Mouse (Mus musculus): Measurements from ENCODE around the gene Mrgprd. TPM values are rescaled to one million over a fixed set of nuclear protein-coding genes. Genes with fewer than 3 reads are reported as not detected.

Mrgprd gene
- polyA plus RNA-seq (2012; rRNA removed), result not detected in 2 replicates

DNA sequence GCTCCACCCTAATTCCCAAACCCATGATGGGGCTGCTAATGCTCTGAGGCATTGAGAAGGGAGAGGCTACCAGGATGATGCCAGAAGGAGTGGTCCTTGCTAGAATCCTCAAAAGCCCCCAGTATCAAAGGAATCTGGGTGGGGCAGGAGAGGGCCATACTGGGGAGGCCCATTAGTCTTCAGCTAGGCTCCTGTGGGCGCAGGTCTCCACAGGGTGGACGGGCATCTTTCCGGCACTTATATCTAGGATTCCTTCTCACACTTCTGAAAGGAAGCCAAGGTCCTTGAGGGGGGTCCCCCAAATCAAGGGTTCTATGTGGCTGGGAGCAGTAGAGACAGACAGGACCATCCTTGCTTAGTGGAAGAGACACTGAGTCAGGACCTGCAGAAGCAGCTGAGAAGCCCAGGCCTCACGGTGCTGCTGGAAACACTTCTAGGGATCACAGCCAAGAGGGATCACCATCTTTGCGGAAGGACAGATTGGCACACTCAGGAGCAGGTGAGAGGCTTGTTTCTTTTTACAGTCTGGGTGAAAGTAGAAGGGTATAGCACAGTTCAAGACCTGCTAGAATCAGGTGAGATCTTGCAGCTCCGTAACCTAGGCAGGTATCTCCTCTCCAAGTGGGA lies at the start of gene Mrgprd:
TSS of gene Mrgprd (plus strand) at position 51 of the 627 bp plus-strand sequence.
- DNase-seq, result peak in 1 of 2 experiments; percentile 61
- 63% methylated on average over 6 of the region's 6 CpGs for WGBS
- Histone ChIP-seq H3K4me3 (replicated peaks; ENCODE audit: insufficient read depth, low read depth, low read length) (no peak within 1 kb of the TSS), H3K27ac (ENCODE audit: insufficient read depth, low read length) (peak within 1 kb of the TSS; percentile 41), H3K4me1 (ENCODE audit: control insufficient read depth, insufficient read depth, low read length) (peaks cover 31% of the 10 kb centered on the region), H3K27me3 (ENCODE audit: control insufficient read depth, insufficient read depth, low read length) (no peaks in the 10 kb centered on the region)
- TF ChIP-seq CTCF (IDR thresholded peaks at IDR 0.05; ENCODE audit: borderline replicate concordance, insufficient read depth, low read depth, low read length) (no peak), POLR2A (IDR thresholded peaks at IDR 0.05; ENCODE audit: borderline replicate concordance, insufficient read depth, low read length) (no peak)

DNA sequence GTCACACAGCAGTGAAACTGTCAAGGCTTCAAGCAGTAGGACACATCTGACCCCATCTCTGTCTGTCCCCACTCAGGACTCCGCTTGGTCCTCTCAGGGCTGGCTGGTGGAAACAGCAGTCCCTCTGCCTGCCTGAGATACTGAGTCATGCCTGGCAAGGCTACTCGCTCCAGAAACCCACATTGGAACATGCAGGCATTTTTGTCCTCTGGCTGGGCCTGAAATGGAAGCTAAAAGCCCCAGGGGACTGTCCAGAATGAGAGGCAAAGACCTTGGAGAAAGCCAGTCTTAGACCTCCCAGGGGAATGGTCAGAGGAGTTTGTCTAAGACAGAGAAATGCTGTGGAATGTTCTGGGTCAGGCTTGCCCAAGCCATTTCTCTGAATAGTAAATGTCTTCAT lies 48.6 kb upstream of the Mrgprd start:
- H3K27me3 ChIP-seq (ENCODE audit: control insufficient read depth, insufficient read depth, low read length), result no peaks in the 10 kb centered on the region
- no peak for TF ChIP-seq CTCF (IDR thresholded peaks at IDR 0.05; ENCODE audit: borderline replicate concordance, insufficient read depth, low read depth, low read length)
- TF ChIP-seq POLR2A (IDR thresholded peaks at IDR 0.05; ENCODE audit: borderline replicate concordance, insufficient read depth, low read length), result no peak
- peaks cover 21% of the 10 kb centered on the region for H3K4me1 ChIP-seq (ENCODE audit: control insufficient read depth, insufficient read depth, low read length)
- H3K27ac ChIP-seq (ENCODE audit: insufficient read depth, low read length), result peak overlapping the region; percentile 39; the same call in 1 of the 2 replicates
- peak in 1 of 2 experiments; percentile 50 for DNase-seq
- 43% methylated on average over 2 of the region's 2 CpGs for WGBS
- H3K4me3 ChIP-seq (replicated peaks; ENCODE audit: insufficient read depth, low read depth, low read length), result no peak overlapping the region

DNA sequence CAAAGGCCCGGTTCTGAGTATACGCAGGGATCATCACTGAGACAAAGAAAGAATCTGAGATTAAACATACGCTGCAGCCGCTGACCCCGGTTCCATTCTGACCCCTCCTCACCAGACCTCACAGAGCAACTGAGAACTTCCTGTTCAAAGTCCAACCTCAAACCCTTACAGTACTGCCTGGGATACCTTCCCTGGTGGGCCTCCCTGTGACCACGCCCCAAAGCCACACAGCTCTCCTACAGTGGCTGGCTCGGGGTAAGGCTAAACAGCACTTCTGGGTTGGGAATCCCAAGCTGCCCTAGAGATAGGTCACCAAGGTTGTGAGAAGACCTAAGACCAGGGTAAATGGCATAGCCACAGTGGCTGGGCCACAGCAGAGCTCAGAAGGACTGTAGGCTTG lies 45.7 kb upstream of the Mrgprd start:
- TF ChIP-seq CTCF (IDR thresholded peaks at IDR 0.05; ENCODE audit: borderline replicate concordance, insufficient read depth, low read depth, low read length) (no peak), POLR2A (IDR thresholded peaks at IDR 0.05; ENCODE audit: borderline replicate concordance, insufficient read depth, low read length) (no peak)

DNA sequence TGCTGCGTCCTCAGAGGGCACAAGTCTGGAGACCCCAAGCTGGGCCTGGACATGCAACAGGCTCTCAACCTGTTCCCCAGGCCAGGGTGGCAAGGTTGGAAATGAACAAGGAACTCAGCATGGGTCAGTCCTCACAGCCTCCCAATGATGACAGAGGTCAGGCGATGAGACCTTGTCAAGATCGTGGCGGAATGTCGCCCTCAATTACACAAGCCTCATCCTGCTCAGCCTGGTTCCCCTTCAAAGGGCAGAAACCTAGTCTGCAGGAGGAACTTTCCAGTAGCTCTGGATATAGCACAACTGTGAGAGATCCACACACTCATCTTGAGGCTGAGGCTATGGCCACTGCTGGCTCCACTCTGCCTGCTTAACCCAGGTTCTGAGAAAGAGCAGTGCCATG lies 43.7 kb upstream of the Mrgprd start:
- H3K4me1 ChIP-seq (ENCODE audit: control insufficient read depth, insufficient read depth, low read length), result peaks cover 30% of the 10 kb centered on the region
- H3K27me3 ChIP-seq (ENCODE audit: control insufficient read depth, insufficient read depth, low read length), result no peaks in the 10 kb centered on the region
- H3K4me3 ChIP-seq (replicated peaks; ENCODE audit: insufficient read depth, low read depth, low read length), result no peak overlapping the region
- TF ChIP-seq POLR2A (IDR thresholded peaks at IDR 0.05; ENCODE audit: borderline replicate concordance, insufficient read depth, low read length), result no peak
- no peak for TF ChIP-seq CTCF (IDR thresholded peaks at IDR 0.05; ENCODE audit: borderline replicate concordance, insufficient read depth, low read depth, low read length)
- no peak for DNase-seq
- H3K27ac ChIP-seq (ENCODE audit: insufficient read depth, low read length), result no peak overlapping the region
- WGBS, result 90% methylated on average over 5 of the region's 5 CpGs

More for the DNA sequence above, 45.7 kb upstream of the Mrgprd start:
- 93% methylated on average over 7 of the region's 7 CpGs for WGBS
- no peaks in the 10 kb centered on the region for H3K27me3 ChIP-seq (ENCODE audit: control insufficient read depth, insufficient read depth, low read length)
- DNase-seq, result no peak
- peaks cover 33% of the 10 kb centered on the region for H3K4me1 ChIP-seq (ENCODE audit: control insufficient read depth, insufficient read depth, low read length)
- H3K27ac ChIP-seq (ENCODE audit: insufficient read depth, low read length), result no peak overlapping the region
- no peak overlapping the region for H3K4me3 ChIP-seq (replicated peaks; ENCODE audit: insufficient read depth, low read depth, low read length)

DNA sequence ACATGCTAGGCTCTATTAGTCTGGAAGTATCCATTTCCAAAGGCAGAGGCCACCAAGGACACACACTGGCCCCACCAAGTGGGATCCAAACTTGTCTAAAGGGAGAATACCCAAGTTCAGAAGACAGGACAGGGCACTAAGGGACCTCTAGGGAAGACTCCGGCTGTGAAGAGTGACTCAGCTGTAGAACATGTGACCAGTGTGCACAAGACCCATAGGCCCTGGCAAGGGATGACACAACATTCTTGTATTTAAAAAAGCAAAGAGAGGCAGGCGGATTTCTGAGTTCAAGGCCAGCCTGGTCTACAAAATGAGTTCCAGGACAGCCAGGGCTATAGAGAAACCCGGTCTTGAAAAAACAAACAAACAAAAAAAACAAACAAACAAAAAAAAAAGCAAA lies 39.1 kb upstream of the Mrgprd start:
- WGBS, result 90% methylated on average over 3 of the region's 3 CpGs
- H3K27ac ChIP-seq (ENCODE audit: insufficient read depth, low read length), result no peak overlapping the region
- H3K4me1 ChIP-seq (ENCODE audit: control insufficient read depth, insufficient read depth, low read length), result peaks cover 35% of the 10 kb centered on the region
- no peak for DNase-seq
- no peak overlapping the region for H3K4me3 ChIP-seq (replicated peaks; ENCODE audit: insufficient read depth, low read depth, low read length)
- no peaks in the 10 kb centered on the region for H3K27me3 ChIP-seq (ENCODE audit: control insufficient read depth, insufficient read depth, low read length)
- TF ChIP-seq CTCF (IDR thresholded peaks at IDR 0.05; ENCODE audit: borderline replicate concordance, insufficient read depth, low read depth, low read length) (no peak), POLR2A (IDR thresholded peaks at IDR 0.05; ENCODE audit: borderline replicate concordance, insufficient read depth, low read length) (no peak)

DNA sequence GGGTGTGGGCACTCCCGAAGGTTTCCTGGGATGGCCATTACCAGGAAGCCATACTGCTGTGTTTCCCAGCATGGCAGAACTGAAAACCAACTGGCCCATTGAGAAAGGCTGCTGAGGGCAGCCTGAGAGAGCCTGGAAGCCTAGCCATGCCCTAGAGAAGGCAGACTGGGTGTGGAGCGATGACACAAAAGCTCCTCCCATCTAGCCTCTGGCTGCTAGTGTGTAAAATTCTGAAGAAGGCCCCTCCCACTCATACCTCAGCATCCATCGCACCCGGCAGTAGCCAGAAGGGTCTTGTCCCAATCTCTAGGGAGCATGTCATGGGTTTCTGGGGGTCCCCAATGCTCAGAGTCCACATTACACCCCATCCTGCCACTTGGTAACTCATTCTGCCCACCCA lies 33.2 kb upstream of the Mrgprd start:
- 86% methylated on average over 4 of the region's 4 CpGs for WGBS
- Histone ChIP-seq H3K27ac (ENCODE audit: insufficient read depth, low read length) (no peak overlapping the region), H3K4me3 (replicated peaks; ENCODE audit: insufficient read depth, low read depth, low read length) (no peak overlapping the region), H3K4me1 (ENCODE audit: control insufficient read depth, insufficient read depth, low read length) (peaks cover 37% of the 10 kb centered on the region), H3K27me3 (ENCODE audit: control insufficient read depth, insufficient read depth, low read length) (no peaks in the 10 kb centered on the region)
- DNase-seq, result no peak
- TF ChIP-seq POLR2A (IDR thresholded peaks at IDR 0.05; ENCODE audit: borderline replicate concordance, insufficient read depth, low read length) (no peak), CTCF (IDR thresholded peaks at IDR 0.05; ENCODE audit: borderline replicate concordance, insufficient read depth, low read depth, low read length) (no peak)

DNA sequence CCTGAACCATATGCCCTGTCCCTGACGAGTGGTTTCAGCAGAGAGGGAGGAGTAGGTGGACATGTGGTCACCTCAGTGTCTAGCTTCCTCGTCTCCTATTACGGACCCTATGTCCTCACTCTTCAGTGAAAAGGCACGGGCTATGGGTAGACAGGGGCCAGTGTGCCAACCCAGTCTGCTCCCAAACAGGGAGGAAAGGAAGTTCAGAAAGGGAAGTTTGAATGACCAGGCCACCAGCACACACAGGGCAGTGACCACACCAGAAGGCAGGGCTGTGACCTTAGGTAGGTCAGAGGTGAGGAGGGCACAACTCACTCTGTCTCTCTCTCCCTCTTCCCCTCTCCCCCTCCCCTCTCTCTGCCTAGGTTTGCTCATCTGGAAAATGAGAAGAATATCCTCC lies 31.6 kb upstream of the Mrgprd start:
- no peak for DNase-seq
- Histone ChIP-seq H3K27ac (ENCODE audit: insufficient read depth, low read length) (no peak overlapping the region), H3K27me3 (ENCODE audit: control insufficient read depth, insufficient read depth, low read length) (no peaks in the 10 kb centered on the region), H3K4me3 (replicated peaks; ENCODE audit: insufficient read depth, low read depth, low read length) (peak overlapping the region; percentile 63), H3K4me1 (ENCODE audit: control insufficient read depth, insufficient read depth, low read length) (peaks cover 34% of the 10 kb centered on the region)
- 39% methylated on average over 4 of the region's 4 CpGs for WGBS
- TF ChIP-seq POLR2A (IDR thresholded peaks at IDR 0.05; ENCODE audit: borderline replicate concordance, insufficient read depth, low read length) (no peak), CTCF (IDR thresholded peaks at IDR 0.05; ENCODE audit: borderline replicate concordance, insufficient read depth, low read depth, low read length) (no peak)

DNA sequence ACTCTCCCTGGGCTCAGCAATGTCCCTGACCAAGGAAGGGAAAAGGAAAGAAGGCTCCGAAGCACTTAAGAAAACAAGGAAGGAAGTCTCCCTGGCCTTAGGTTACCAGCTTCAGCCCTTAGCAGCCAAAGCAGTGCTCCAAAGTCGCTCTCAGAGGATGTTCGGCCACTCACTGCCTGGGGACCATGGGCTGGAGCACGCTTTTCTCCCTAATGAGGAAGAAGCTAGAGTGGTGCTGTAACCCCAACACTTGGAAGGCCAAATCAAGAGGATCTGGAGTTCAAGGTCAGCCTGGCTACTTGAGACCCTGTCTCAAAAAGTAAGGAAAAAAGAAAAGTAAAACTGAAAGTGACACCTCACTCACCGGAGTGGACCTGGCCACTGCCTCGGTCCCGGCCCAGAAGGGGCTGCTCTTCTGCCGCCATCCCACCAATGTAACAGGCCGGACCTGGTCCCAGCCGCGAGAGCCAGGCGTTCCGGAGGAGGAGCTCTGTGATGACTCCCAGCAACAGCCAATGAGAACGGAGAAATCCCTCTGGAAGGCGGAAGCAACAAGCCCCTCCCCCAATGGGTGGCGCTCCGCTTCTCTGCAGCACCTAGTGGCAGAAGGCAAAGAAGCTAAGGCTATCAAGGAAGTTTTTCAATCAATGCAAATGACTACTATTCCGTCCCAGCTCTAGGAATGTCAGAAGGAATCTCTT lies 31.0 kb upstream of the Mrgprd start, which contains the start of gene Tpcn2:
TSS of gene Tpcn2 (minus strand) at position 525 of the 701 bp plus-strand sequence.
- peak; percentile 93 to 96 for DNase-seq
- Histone ChIP-seq H3K27ac (ENCODE audit: insufficient read depth, low read length) (0 out of 2 replicates have a peak within 1 kb of the TSS, but pooled peaks have one; percentile 5), H3K27me3 (ENCODE audit: control insufficient read depth, insufficient read depth, low read length) (no peaks in the 10 kb centered on the region), H3K4me1 (ENCODE audit: control insufficient read depth, insufficient read depth, low read length) (peaks cover 32% of the 10 kb centered on the region), H3K4me3 (replicated peaks; ENCODE audit: insufficient read depth, low read depth, low read length) (peak within 1 kb of the TSS; percentile 63)
- WGBS, result 4% methylated on average over 18 of the region's 18 CpGs
- peak; percentile 61; the same call in 1 of the 2 replicates for TF ChIP-seq POLR2A (IDR thresholded peaks at IDR 0.05; ENCODE audit: borderline replicate concordance, insufficient read depth, low read length)
- TF ChIP-seq CTCF (IDR thresholded peaks at IDR 0.05; ENCODE audit: borderline replicate concordance, insufficient read depth, low read depth, low read length), result peak; percentile 56; the same call in 1 of the 2 replicates
